Mouse (Mus musculus) testis, postnatal 10 days (tissue): ENCODE results near the gene Pank3.
"Not testable (repeated sequence)": the region's sequence is repeated elsewhere in the genome, so short reads cannot be mapped to it uniquely, and the experiment has no call there.

Source experiments
- DNase-seq: peaks from one replicate; pipeline ENCODE4 v3.0.0; 2021; ENCODE audit warnings: low spot score

Gene Pank3

DNA sequence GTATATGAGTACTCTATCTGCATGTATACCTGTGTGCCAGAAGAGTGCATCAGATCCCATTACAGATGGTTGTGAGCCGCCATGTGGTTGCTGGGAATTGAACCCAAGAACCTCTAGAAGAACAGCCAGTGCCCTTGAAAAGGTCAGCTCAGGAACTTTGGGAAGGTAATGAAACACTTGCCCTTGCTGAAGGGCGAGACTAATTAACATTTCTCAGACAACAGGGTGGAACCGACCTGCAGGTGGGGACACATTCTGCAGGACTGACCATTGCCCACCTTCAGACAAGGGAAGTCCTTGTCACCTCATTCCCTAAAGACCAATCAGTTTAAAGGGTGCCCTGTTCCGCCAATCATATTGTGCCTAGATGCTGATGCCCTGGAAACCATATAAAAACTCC lies 71.5 kb downstream of the Pank3 start:
- DNase-seq = not testable (repeated sequence)
